Mouse (Mus musculus) stomach, postnatal 0 days (tissue): ENCODE data around the gene Ralgapa2. TPM values are rescaled to one million over a fixed set of nuclear protein-coding genes. Genes with fewer than 3 reads are reported as not detected.

Experiments
- ATAC-seq: fragments of 200-750 bp; cut with Nextera tagmentation; 2 replicates; pipeline ENCODE4 v1.8.0; 2017; ENCODE audit not compliant: low FRiP score, low TSS enrichment
- DNase-seq: peaks from one replicate; pipeline ENCODE4 v3.0.0-alpha.2; 2016; ENCODE audit warnings: low spot score
- H3K27ac ChIP-seq: fragments of 300-500 bp; sonication (generic); replicated peaks from 2 replicates; pipeline ENCODE4 v1.5.1; 2014; ENCODE audit warnings: mild to moderate bottlenecking, control low read depth
- H3K27me3 ChIP-seq: fragments of 300-500 bp; sonication (generic); 2 replicates; pipeline ENCODE4 v1.6.1; 2014; ENCODE audit warnings: low read length; ENCODE audit not compliant: control insufficient read depth, insufficient read depth
- H3K36me3 ChIP-seq: fragments of 300-500 bp; sonication (generic); 2 replicates; pipeline ENCODE4 v1.6.1; 2014; ENCODE audit warnings: low read length, mixed read lengths; ENCODE audit not compliant: control insufficient read depth, insufficient read depth
- H3K4me1 ChIP-seq: fragments of 300-500 bp; sonication (generic); replicated peaks from 2 replicates; pipeline ENCODE4 v1.6.1; 2014; ENCODE audit warnings: antibody characterized with exemption; ENCODE audit not compliant: control insufficient read depth, insufficient read depth
- H3K4me2 ChIP-seq: fragments of 300-500 bp; sonication (generic); replicated peaks from 2 replicates; pipeline ENCODE4 v1.6.1; 2014; ENCODE audit warnings: low read depth, mild to moderate bottlenecking, control low read depth, moderate library complexity
- H3K4me3 ChIP-seq: fragments of 300-500 bp; sonication (generic); 2 replicates; pipeline ENCODE4 v1.5.1; 2014; ENCODE audit warnings: low read depth, low read length, control low read depth
- H3K9ac ChIP-seq: fragments of 300-500 bp; sonication (generic); 2 replicates; pipeline ENCODE4 v1.6.1; 2014; ENCODE audit warnings: mild to moderate bottlenecking, low read length, control low read depth, mixed read lengths
- H3K9me3 ChIP-seq: fragments of 300-500 bp; sonication (generic); 2 replicates; pipeline ENCODE4 v1.6.1; 2016; ENCODE audit warnings: low read length; ENCODE audit not compliant: control insufficient read depth
- CTCF ChIP-seq: IDR thresholded peaks from 2 replicates; pipeline ENCODE4 v1.5.1; 2016; ENCODE audit warnings: antibody characterized with exemption, low read depth, mild to moderate bottlenecking, moderate library complexity
- EP300 ChIP-seq: optimal IDR thresholded peaks from 2 replicates; pipeline ENCODE3; 2016; ENCODE audit warnings: antibody characterized with exemption
- WGBS: fragments of 180-500 bp; shearing (Covaris S2); extraction: QIAGEN DNeasy Blood & Tissue Kit; methylation state at CpG from one replicate; pipeline ENCODE4 v1.1.7; 2014; 5-methylcytosine and 5-hydroxymethylcytosine counted together
- polyA plus RNA-seq: library from polyadenylated mRNA; unstranded; fragments of >200 nt; fragmentation: Nextera tagmentation; extraction: Ambion mirVana; gene quantifications from 2 replicates; pipeline ENCODE4 v1.2.1, GENCODE M21; 2015

The Ralgapa2 gene
- polyA plus RNA-seq, 1 experiment from 2014 or later, result 3.1 TPM

DNA sequence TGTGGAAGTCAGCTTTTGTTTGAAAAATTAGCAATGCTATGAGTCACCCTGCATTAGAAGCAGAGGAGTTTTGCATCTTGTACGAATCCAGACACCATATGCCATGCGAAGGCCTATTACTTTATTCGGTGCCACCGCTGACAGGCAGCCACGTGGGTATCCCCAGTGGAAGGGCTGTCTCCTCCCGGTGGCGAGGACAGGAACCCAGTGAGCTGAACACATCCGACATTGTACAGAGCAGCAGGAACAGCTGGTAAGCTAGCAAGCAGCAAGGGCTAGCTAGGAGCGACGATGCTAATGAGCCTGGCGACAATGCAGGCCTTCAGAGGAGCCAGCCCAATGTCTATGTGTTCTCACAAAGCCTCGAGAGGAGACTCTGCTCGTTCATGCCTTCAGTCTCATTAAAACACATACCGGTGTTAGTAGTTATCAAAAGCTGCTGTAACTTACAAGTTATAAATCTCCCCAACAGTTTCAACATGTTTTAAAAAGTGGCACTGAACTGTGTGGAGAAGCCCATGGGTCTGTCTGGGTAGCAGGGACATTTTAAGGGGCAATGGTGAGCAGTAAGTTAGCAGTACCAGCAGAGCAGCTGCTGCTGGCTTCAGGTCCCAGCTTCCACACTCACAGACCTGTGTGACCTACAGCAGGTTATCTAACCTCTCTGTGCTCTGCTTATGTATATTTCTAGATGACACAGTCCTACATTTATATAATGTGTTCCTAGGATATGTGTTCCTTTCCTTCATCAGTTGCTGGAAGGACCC lies 221.1 kb downstream of the Ralgapa2 start:
- ATAC-seq, result no peak
- Histone ChIP-seq H3K9ac (no peak overlapping the region), H3K9me3 (no peaks in the 10 kb centered on the region), H3K4me2 (no peak overlapping the region), H3K4me1 (no peaks in the 10 kb centered on the region), H3K27ac (no peak overlapping the region), H3K36me3 (no peaks in the 10 kb centered on the region), H3K27me3 (no peaks in the 10 kb centered on the region), H3K4me3 (no peak overlapping the region)
- 44% methylated on average over 14 of the region's 14 CpGs for WGBS
- TF ChIP-seq CTCF, result 0 out of 2 replicates have a peak, but pooled peaks have one; percentile 9
- no peak for TF ChIP-seq EP300
- DNase-seq, result no peak

DNA sequence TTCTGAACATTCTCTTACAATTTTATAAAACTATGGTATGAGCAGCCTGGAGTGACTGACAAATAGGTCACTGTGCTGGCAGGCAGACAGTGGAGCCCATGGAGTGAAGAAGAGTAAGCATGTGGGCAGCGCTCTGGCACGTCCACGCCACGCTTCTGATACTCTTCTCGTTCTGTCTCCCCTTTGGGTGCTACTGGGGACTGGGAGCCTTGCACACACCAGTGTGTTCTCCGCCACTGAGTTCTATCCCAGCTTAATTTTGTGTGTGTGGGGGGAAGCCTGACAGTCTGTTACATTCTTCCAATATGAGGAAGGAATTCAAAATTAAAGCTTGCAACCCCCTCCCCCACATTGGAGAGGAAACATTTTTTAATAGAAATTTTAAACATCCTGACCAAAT lies 221.8 kb downstream of the Ralgapa2 start:
- TF ChIP-seq EP300 (no peak), CTCF (no peak)
- ATAC-seq (no peak), DNase-seq (no peak)
- no peak overlapping the region for H3K27ac ChIP-seq
- no peaks in the 10 kb centered on the region for H3K36me3 ChIP-seq
- H3K4me3 ChIP-seq, result no peak overlapping the region
- 97% methylated on average over 6 of the region's 6 CpGs for WGBS
- no peak overlapping the region for H3K9ac ChIP-seq
- no peaks in the 10 kb centered on the region for H3K27me3 ChIP-seq
- H3K4me2 ChIP-seq, result no peak overlapping the region
- H3K4me1 ChIP-seq, result no peaks in the 10 kb centered on the region
- no peaks in the 10 kb centered on the region for H3K9me3 ChIP-seq

DNA sequence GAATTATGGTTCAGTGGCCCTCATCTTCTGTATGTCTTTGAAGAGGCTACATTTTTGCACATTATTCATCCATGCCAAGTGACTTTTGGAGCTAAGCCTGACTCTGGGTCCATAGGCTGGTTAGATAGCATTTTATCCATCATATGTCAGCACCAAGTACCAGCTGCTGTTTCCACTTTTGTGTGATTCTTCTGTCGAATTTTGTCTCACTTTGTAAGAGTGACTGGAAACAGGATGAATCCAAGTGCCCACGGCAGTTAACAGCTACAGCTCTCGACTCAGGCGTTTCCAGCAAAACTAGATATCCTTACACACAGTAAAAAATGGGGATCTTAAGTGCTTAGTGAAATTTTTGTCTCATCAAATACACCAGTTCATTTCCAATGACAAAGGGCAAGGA lies 222.8 kb downstream of the Ralgapa2 start:
- H3K36me3 ChIP-seq, result no peaks in the 10 kb centered on the region
- no peak overlapping the region for H3K27ac ChIP-seq
- no peak overlapping the region for H3K9ac ChIP-seq
- WGBS, result 79% methylated on average over 4 of the region's 4 CpGs
- no peak for TF ChIP-seq EP300
- TF ChIP-seq CTCF, result no peak
- no peaks in the 10 kb centered on the region for H3K9me3 ChIP-seq
- H3K4me1 ChIP-seq, result no peaks in the 10 kb centered on the region
- no peak overlapping the region for H3K4me3 ChIP-seq
- no peaks in the 10 kb centered on the region for H3K27me3 ChIP-seq
- DNase-seq (no peak), ATAC-seq (no peak)
- H3K4me2 ChIP-seq, result no peak overlapping the region

DNA sequence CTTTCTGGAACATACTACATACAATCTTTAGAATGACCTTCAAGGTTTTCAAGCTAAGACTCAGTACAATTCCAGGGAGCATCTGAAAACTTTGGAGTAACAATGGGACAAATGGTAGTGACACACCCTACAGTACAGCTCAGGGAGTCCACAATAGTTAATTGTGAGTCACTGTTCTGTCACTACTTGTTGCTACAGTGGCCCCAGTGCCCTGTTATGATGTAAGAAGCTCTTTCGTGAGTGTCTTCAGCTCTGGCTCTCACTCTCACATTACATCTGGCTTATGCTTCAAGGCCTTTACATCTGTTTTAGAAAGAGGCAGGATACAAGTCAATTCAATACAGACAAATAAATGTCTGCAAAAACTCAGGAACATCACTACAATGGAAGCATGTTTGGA lies 223.8 kb downstream of the Ralgapa2 start:
- DNase-seq (no peak), ATAC-seq (no peak)
- Histone ChIP-seq H3K27me3 (no peaks in the 10 kb centered on the region), H3K4me3 (no peak overlapping the region), H3K36me3 (no peaks in the 10 kb centered on the region), H3K4me2 (no peak overlapping the region), H3K4me1 (no peaks in the 10 kb centered on the region), H3K9me3 (no peaks in the 10 kb centered on the region), H3K9ac (no peak overlapping the region), H3K27ac (no peak overlapping the region)
- no peak for TF ChIP-seq EP300
- no peak for TF ChIP-seq CTCF
- 61% methylated on average over 1 of the region's 1 CpGs for WGBS

DNA sequence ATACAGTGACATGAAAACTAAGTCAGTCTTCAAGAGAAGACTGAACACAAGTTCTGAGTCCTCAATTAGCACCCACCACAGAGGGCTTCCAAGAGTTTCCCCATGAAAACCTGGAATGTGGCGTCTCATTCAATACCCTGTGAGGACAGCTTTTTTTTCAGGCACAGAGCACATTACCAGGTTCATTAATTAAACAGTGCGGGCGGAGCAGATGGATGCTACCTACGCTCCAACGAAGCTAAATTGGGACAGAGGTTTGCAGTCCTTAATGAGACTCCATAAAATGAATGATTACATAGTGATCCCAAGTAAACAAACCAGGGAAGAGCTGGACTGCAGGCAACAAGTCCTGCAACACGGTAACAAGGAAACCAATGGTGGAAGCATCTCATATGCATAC lies 224.6 kb downstream of the Ralgapa2 start:
- WGBS, result 81% methylated on average over 6 of the region's 6 CpGs
- Histone ChIP-seq H3K4me3 (no peak overlapping the region), H3K4me2 (no peak overlapping the region), H3K9ac (no peak overlapping the region), H3K27ac (no peak overlapping the region), H3K4me1 (no peaks in the 10 kb centered on the region), H3K9me3 (no peaks in the 10 kb centered on the region), H3K36me3 (no peaks in the 10 kb centered on the region), H3K27me3 (no peaks in the 10 kb centered on the region)
- TF ChIP-seq EP300, result no peak
- TF ChIP-seq CTCF, result no peak
- ATAC-seq, result no peak
- DNase-seq, result no peak

DNA sequence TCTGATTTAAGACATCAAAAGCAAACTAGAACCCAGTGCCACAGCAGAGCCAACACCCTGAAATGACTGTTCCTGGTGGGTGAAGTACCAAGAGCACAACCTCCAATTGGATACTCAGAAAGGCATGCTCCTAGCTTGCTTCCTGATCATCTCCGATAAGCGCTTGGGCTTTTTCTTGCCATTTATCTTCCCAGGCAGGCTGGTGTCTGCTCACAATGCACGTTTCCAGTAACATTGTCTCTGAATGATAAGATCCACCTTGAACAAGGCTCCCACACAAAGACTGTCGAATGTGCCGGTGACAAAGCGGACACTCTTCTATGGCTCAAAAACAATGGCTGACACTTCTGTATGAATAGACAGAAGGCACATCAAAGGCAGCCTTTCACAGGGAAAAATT lies 230.8 kb downstream of the Ralgapa2 start:
- TF ChIP-seq CTCF, result no peak
- no peak for TF ChIP-seq EP300
- DNase-seq (no peak), ATAC-seq (no peak)
- H3K36me3 ChIP-seq, result no peaks in the 10 kb centered on the region
- no peaks in the 10 kb centered on the region for H3K27me3 ChIP-seq
- WGBS, result 84% methylated on average over 6 of the region's 6 CpGs
- H3K4me3 ChIP-seq, result no peak overlapping the region
- no peak overlapping the region for H3K4me2 ChIP-seq
- no peak overlapping the region for H3K9ac ChIP-seq
- H3K9me3 ChIP-seq, result no peaks in the 10 kb centered on the region
- H3K27ac ChIP-seq, result no peak overlapping the region
- no peaks in the 10 kb centered on the region for H3K4me1 ChIP-seq
